Mouse (Mus musculus) embryo, embryonic 9.5 days (tissue): ENCODE data around the gene Uhmk1.
"Not testable (repeated sequence)": the region's sequence is repeated elsewhere in the genome, so short reads cannot be mapped to it uniquely, and the experiment has no call there.

Source experiments
- DNase-seq: peaks from one replicate; pipeline ENCODE4 v3.0.0-alpha.2; 2017; ENCODE audit errors: extremely low spot score

The Uhmk1 gene

GRCm38 (mm10) chr1:170214757-170215522, at the start of gene Uhmk1:
TSS of gene Uhmk1 (minus strand) at chr1:170215397.
- DNase-seq, result peak; percentile 89

GRCm38 (mm10) chr1:170255560-170255910, 40.3 kb upstream of the Uhmk1 start:
- peak; percentile 80 for DNase-seq

DNA sequence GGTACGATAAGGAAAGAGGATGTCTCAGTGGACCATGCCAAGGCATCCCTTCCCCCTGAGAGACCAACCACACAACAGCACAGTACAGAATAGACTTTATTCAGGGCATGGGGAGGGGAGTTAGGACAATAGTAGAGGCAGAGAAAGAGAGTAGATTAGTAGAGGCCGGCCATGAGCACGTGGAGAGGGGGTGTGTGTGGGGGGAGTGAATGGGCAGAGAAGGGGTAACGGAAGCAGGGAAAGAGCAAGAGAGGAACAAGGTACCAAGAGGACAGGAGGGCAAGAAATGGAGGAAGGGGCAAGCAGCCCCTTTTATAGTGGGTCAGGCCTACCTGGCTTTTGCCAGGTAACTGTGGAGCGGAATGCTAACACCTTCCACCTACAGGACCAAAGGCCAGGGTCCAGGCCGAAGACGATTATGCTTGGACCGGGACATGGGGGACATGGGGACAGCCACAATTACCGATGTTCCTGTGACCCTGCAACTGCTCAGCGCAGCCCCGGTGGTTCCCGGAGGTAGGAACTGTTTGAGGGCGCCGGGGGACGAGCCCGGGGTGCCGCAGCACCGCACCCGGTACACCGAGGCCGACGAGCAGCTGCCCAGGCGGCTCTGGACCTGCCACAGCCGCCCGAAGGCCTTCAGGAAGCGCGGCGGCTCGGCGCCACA, 39.8 kb upstream of the Uhmk1 start:
- DNase-seq, result no peak

DNA sequence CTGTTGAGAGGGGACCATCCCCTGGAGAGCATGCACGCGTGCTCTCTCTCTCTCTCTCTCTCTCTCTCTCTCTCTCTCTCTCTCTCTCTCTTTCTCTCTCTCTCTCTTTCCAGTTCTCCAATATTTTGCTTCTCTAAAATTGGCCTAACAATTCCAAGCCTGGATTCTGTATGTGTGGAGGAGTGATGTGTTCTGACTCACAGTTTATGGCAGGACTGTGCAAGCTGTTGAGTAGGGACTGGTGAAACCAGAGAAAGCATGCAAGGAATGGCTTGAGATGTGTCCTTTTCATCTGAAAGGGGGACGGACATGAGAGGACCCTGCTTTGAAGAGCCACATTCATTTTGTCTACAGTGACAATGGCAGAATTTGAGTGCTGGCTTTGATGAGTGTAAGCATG, 29.8 kb upstream of the Uhmk1 start:
- no peak for DNase-seq

DNA sequence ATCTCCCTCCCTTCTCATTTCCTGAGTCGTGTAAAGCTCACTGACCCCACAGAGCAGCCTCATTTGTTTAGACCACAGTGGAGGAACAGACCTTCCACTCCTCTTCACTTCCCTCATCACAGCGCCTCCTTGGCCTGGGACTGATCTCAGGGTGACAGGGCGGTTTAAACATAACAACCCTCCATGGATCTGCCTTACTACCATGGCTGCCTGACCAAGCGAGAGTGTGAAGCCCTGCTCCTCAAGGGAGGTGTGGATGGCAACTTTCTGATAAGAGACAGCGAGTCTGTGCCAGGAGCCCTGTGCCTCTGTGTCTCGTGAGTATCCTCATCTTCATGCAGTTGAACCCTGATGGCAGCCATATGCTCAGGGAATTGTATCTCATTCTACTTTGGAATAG, 17.5 kb upstream of the Uhmk1 start, which contains the start of gene Sh2d1b2:
TSS of gene Sh2d1b2 (plus strand) at position 62 of the 400 bp plus-strand sequence.
- not testable (repeated sequence) for DNase-seq

- DNase-seq, result no peak
Measured at GRCm38 (mm10) chr1:170223276-170223675, 8.1 kb upstream of the Uhmk1 start.

GRCm38 (mm10) chr1:170220351-170220750, 5.2 kb upstream of the Uhmk1 start:
- no peak for DNase-seq

DNA sequence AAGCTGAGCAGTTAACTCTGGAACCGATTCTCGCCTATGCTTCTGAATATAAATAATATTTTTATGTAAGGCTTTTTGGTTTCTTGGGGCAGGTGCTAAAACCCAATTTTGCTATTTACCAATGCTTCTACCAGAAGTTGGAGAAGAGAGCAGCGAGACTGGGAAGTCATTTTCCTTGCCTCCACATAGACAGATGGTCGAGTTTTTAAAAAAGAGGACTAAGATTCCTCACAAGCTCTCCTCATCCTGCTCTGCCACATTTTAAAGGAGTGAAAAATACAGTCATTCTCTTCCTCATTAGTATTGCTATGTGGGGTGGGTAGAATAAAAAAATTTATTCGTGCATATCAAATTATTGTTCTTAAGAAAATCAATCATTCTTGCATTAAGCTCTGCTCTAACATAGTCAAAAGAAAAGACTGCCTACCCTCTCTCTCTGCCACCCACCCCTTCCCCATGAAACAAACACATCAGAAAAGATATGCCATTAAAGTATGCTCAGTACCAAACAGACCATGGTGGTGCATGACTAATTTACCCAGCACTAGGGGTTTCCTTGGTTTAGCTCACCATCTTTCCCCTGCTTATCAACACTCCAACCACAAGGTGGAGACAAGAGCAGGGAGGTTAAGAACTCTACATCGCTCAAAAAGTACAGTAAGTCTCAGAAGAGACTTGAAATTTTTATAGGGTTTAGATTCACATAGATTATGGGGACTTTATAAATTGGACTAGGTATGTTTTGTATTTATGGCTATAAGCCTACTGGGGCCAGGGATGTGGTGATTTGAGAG, 3.1 kb upstream of the Uhmk1 start:
- peak; percentile 13 for DNase-seq

GRCm38 (mm10) chr1:170215590-170215989, 393 bp upstream of the Uhmk1 start:
- no peak for DNase-seq

- DNase-seq, result no peak
Measured at GRCm38 (mm10) chr1:170214383-170214756, 827 bp downstream of the Uhmk1 start.

DNA sequence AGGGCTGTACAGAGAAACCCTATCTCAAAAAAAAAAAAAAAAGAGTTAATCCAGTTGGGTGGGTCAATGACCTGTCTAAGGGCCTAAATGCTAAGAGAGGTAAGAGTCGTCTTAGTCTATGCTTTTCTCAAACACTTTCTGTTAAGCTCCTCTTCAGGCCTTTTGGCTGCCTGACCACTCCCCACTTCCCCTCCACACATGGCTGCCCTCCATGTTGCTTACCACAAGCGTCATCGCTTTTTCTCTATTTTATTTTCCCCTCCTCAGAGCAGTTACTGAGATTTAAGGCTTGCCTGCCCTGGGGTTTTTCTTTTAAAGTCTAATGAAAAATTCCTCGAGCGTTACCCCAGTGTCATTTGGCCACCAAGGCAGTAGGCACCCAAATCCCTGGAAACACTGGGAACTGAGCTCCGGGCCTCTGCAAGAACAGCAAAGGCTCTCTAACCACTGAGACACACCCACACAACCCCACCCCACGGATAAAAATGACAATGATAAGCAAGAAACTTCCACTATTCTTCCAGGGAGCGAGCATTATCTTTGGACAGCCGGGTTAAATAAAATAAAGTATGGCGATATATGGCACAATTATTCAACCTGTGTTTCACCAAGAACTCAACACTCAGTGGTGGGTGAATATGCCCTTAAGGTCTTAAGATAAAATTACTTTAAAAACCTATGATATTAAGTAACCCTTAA, 1.9 kb downstream of the Uhmk1 start:
- DNase-seq, result no peak

DNA sequence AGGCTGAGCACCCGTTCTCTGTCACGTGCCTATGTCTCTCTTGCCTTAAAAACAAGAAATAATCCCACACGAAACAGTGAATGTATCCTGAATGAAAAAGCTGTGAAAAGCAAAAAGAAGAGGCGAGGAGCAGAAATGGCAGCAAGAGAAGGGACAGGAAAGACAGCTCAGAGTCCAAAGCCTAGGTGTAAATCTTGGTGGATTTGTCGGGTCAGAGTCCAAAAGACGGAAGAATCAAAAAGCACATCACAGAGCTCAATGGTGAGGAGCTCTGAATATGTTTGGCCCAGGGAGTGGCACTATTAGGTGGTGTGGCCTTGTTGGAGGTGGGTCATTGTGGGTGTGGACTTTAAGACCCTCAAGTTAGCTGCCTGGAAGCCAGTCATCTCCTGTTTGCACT, 8.8 kb downstream of the Uhmk1 start:
- no peak for DNase-seq

DNA sequence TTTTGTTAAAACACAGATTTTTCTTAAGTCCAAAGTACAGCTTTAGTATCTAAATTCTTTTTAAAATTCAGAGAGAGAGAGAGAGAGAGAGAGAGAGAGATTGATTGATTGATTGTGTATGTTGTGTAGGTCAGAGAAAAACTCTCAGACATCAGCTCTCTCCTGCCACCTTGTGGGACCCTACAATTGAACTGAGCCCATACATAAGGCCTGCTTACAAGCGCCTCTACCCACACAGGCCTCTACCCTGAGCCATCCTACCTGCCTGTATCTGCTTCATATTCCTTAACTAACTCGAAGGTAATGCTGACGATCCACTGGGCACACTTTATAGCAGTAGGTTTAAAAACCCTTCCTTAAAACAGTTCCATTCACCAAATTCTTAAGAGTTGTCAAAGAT, 14.8 kb downstream of the Uhmk1 start:
- no peak for DNase-seq

DNA sequence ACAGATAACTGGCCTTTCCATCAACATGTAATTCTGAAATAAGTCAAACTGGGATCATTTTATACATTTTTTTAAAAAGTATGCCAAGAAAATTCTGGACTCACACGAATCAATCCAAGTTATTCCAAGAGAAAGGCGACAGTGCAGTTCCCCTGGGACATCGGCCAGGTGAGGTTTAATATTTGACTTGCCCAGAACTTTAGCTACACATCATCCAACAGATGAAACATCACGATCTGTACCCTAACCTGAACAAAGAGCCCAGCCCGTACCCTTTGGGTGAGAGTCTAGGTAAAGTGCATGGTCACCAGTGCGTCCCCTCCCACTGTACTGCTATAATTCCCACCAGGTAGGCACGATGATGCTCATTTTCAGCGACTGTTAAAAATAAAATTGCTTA, 19.0 kb downstream of the Uhmk1 start:
- DNase-seq, result no peak

GRCm38 (mm10) chr1:170191925-170192324, 23.3 kb downstream of the Uhmk1 start:
- DNase-seq, result no peak

DNA sequence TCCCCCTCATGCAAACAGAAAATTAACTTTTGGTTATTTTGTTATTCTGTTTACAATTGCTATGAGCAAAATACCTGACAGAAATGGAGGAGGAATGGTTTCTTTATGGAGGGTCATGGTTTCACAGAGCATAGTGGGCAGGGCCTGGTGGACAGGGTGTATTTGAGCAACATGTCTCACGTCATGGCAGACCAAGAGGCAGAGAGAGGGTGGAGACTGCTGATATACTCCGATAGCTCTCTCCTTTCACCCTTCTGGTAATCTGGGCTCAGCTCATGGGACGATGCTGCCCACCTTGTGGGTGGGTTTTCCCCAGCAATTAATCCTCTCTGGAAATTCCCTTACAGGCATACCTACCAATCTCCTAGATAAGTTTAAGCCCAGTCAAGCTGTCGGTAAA, 25.0 kb downstream of the Uhmk1 start:
- DNase-seq, result no peak

GRCm38 (mm10) chr1:170188601-170189000, 26.6 kb downstream of the Uhmk1 start:
- no peak for DNase-seq

GRCm38 (mm10) chr1:170186531-170186930, 28.7 kb downstream of the Uhmk1 start:
- DNase-seq, result no peak

DNA sequence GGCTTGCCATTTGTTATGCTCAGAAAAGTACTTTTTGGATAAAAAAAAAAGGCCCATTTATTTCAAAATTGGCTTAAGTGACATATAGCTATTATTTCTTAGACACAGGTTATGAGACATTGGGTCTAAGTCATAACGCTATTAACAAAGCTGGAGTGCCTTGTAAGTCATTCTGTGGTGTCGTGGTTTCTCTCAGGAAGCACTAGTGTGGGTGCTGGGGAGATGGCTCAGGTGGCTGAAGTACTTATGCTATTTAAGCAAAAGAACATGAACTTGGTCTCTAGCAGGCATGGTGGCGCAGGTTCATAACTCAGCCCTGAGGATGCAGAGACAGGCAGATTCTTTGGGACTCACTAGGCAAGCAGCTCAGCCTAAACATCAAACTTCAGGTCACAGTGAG, 30.1 kb downstream of the Uhmk1 start:
- DNase-seq, result no peak

- DNase-seq, result no peak
Measured at GRCm38 (mm10) chr1:170182706-170183105, 32.5 kb downstream of the Uhmk1 start.

GRCm38 (mm10) chr1:170176661-170177239, 38.4 kb downstream of the Uhmk1 start:
- no peak for DNase-seq

DNA sequence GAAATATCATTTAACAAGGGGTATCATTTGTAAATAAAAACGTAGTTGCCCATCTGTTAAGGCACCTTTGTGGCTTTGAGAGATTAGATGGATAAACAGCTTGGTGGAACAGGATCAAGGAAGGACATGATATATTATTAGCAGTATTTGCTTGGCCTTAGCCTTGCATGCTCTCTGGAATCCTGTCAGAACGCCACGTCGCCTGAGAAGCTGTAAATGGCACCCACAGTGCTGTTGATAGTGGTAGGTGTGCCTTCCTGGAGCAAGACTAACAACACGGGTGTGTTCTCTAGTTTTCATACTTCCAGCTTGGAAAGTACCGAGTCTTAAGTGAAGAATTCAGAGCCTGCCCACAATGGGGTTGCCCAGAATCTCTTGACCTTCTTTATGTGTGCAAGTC, 39.3 kb downstream of the Uhmk1 start:
- no peak for DNase-seq
